Mouse (Mus musculus): ENCODE measurements around the gene Gsg1.

Gsg1 gene

DNA sequence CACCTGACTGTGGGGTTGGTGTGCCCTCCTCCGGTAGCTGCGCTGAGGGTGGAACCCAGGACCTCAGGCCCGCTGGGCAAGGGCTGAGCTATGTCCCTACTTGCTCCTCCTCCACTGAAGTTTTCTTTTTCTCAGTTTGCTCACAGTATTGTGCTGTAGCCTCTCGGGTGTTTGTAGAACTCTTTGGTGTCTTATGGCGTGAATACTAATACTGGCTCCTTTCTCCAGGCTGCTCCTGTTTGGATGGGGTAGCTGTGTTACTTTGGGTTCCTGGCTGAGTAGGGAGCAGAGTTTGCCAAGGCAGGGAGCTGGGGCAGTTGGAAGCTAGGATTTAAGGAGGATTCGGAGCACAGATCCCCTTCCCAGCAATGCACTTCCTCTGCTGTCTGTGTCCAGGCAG is 50.4 kb downstream of the Gsg1 start:
- no peak for DNase-seq

DNA sequence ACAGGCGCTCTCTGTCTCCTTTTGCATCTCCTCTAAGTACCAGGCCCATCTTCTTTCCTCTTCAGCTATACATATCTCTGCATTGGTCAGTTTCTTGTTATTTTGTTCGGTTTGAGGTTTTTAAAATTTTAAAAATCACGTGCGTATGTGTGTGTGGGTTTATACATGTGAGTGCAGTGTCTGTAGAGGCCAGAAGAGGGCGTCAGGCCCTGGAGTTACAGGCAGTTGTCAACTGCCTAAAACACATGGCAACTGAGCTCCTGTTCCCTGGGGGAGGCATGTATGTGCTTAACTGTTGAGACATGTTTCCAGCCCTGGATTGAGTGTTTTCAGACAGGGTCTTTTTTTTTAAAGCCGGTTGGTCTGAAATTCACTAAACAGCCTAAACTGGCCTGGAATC is 51.5 kb downstream of the Gsg1 start:
- DNase-seq: no peak

DNA sequence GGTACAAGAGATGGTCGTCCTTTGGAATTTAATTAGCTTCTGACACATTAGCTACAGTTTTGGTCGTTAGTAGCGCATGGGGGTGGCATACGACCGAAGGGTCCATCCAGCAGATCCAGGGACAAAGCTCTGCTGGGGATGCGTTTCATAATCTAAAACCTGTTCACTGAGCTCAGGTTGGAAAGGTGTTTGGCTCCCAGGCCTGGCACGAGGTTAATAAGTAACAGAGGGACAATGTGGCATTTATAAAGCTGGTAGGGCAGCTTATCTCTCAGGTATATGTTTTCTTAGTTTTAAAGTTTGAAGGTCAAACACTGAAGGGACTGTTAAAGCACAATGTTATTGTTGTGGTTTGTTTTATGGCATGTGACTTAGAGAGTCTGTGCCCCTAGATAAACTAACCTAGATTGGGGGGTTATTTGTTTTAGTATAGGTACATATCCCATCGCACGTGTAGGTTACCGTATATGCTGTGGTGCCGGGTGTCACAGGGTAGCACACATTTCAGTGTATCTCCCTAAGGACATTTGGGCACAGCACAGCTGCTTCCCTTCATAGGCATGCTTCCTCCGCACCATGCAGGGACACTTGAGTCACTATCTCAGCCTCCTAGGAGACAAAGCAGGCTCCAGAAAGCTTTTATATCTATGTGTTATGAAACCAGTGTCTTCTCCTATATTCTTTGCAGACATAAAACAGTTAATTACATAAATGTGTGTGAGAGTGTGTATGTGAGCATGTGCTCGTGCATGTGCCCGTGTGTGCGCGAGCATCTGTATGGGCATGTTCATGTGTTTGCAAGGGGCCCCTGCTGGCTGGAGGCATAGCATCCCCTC is 53.8 kb downstream of the Gsg1 start:
- peak; percentile 26 to 63 for DNase-seq

DNA sequence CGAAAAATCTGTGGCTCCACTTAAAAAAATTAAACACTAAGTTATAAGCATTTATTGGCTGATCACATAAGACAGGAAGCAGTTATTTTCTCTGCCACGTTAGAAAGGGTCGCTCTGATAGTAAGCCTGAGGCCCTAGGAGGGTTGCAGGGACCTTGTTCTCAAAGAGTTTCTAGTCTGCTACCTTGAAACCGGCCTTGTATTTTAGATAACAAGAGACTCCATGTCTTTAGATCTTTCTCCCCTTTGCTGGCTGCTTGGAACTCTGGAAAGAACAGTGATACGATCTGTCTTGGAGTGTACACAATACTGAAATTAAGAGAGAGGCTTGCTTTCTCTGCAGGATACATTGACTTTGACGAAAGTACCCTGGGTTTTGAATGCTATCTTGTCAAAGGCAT is 55.4 kb downstream of the Gsg1 start:
- no peak for DNase-seq

DNA sequence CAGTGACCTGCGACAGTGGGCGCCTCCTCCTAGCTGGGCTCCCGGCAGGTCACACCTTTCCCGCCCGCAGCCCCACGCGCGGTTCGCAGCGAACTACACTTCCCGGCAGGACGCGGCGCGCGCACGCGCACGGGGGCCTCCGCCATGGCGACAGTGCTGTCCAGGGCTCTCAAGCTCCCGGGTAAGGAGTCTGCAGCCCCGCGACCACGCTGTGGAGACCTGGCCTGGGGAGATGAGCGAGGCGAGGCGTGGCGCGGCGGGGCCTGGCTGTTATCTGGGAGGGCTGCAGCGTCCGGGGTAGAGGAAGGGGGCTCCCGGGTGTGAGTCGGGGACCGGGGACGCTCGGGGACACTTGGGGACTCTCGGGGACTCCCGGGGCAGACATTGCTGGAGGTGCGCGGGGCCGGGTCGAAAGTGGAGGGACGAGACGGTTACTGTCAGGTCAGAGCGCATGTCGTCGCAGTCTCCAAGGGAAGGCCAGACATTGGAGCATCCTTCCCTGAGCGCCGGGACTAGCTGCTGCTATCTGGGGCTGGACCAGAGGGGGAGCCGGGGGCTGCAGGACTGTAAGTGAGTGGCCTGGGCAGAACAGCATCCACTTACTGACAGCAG is 56.1 kb downstream of the Gsg1 start, which contains the start of the genes Fam234b and Hebp1:
Gene Fam234b (plus strand): TSS at position 57 of the 612 bp plus-strand sequence.
Gene Hebp1 (minus strand): TSS at position 102 of the 612 bp plus-strand sequence.
- peak; percentile 85 to 92 for DNase-seq

DNA sequence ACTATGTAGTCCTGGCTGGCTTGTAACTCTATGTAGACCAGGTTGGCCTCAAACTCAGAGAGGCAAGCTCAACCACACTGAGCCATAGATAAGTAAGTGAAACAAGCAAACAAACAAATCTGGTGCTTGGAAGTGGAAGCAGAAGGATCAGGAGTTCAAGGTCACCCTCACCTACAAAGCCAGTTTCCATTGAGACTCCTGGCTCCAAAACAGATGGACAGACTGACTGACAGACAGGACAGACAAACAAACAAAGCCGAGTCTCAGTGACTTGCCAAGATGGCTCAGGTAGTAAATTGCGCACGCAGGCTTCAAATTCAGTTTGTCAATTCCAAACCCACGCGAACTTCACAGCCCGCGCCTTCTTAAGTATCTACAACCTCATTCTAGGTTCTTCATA is 56.7 kb downstream of the Gsg1 start:
- no peak for DNase-seq

DNA sequence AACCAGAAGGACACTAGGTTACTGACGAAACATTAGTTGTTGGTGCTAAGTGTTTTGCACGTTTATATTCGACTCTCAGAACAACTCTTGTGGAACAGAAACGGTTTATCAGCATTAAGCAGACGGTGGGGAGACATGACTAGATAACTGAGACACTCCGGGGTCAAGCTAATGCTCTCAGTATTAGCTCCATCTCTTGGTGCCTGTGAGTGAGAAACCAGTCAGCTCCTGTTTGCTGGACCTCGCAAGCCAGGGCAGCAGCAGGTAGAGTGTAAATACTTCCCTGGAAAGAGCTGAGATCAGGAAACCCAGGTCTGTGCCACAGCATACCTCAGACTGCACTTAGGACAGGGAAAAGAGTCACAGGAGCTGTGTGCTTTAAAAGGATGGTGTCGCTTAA is 57.4 kb downstream of the Gsg1 start:
- no peak for DNase-seq

DNA sequence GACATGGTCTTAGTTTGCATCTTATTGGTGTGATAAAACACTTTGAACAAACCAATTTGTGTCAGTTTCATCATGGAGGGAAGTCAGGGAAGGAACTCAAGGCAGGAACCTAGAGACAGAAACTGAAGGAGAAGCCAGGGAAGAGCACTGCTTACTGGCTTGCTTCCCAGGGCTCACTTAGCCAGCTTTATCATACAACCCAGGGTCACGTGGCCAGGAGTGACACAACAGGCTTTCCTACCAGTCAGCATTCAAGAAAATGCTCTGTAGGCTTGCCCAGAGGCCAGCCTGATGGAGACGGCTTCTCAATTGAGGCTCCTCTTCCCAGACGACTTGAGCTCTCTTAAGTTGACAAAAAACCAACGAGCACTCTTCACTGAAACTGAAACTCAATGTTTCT is 59.2 kb downstream of the Gsg1 start:
- no peak for DNase-seq

DNA sequence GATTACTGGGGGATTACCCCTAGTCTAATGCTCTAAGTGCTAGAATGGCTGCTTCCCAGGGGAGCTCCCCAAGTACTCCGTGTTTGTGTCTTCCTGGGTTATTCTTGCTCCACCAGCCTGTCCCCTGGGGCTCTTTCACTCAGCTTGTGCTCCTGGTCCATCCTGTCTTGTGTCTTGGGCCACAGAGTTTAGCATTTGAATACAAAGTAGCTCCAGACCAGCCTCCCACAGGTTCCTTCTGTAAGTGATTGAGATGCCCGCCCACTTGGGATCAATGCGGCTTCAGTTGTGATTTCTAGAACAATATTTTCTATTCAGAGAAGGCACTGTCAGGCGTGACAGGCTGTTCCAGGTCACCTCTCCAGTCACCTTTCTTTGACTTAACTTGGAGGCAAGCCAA is 60.4 kb downstream of the Gsg1 start:
- DNase-seq: no peak

DNA sequence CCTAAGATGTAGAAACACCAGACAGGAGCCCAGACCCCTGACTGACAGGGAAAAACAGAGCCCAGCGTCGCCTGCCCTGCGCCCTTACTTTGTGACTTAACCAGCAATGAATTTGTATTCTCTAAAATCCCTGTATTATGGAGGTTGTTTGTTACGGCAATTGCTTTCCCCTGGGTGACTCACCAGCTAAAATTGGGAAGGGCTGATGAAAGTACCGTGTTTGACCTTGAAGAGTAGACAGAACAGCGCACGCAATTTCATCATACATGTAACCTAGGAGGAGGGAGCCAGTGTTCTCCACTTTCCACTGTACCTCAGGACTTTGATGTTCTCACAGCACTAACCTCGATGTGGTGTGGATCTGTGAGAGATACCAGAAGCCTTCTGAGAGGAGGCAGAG is 61.2 kb downstream of the Gsg1 start:
- DNase-seq: no peak

DNA sequence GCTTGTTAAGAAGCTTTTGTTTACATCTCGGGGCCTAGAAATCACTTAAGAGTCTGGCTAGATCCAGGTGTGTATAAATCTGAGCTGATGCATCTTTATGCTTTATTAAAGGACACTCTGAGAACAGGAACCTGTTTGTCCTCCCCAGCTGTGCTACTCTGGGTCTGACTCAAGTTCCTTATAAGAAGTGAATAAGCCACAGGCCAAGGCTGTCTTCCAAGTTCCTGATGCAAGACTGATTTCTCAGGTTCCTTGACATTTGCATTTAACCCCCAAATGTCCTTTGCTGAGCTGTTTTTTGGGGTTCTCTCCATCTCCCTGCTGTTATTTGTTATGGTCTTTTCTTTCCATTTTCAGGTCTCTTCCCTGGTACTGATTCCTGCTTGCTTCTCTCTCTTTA is 62.2 kb downstream of the Gsg1 start:
- no peak for DNase-seq

DNA sequence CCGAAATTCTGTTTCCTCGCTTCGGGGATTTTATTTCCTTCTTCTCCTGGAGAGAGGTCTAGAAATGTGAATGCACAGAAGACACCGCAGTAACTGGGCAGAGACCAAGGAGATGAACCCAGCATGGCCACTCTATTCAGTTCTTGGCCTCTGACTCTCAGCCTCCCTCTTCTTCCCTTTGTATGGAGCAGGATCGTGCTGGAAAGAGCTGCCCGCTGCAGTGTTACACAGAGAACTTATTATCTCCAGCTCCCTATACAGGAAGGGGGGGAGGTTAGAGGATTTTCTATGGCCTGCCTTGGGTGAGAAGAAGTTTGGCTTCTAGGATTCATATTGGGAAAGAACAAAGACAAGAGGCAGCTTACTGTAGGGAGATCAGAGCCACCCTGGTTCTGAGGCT is 64.0 kb downstream of the Gsg1 start:
- DNase-seq: no peak

DNA sequence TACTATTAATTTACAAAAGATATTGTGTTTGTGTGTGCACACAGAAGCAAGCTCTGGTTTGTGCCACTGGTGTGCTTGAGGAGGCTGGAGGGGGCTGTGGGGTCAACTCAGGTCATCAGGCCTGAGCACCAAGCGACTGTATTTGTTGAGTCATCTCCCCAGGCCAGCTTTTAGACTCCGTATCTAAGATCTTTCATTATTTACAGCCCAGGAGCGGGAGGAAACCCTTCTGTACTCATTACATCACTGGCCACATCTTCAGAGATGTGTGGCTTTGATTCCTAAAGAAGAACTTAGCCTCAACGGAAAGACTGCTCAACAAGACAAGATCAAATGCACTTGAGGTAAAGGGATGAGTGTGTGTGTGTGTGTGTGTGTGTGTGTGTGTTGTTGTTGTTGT is 65.5 kb downstream of the Gsg1 start:
- no peak for DNase-seq

All from kidney, postnatal 25 days (tissue).